Mouse (Mus musculus) ES-Bruce4 (cell line): ENCODE data around the gene Immp2l. TPM values are rescaled to one million over a fixed set of nuclear protein-coding genes. Genes with fewer than 3 reads are reported as not detected.

Experiments
- H3K27ac ChIP-seq: 2 replicates; pipeline ENCODE4 v1.5.1; 2012; ENCODE audit warnings: low read length, inconsistent platforms; ENCODE audit not compliant: insufficient read depth
- H3K27me3 ChIP-seq: 2 replicates; pipeline ENCODE4 v1.6.1; 2012; ENCODE audit warnings: mild to moderate bottlenecking, low read length, inconsistent platforms; ENCODE audit not compliant: control insufficient read depth, poor library complexity, insufficient read depth, severe bottlenecking
- H3K36me3 ChIP-seq: 2 replicates; pipeline ENCODE4 v1.6.1; 2012; ENCODE audit warnings: inconsistent platforms, mild to moderate bottlenecking, low read length, moderate library complexity; ENCODE audit not compliant: control insufficient read depth, poor library complexity, insufficient read depth, severe bottlenecking
- H3K4me1 ChIP-seq: one replicate; pipeline ENCODE4 v1.8.1; 2011; ENCODE audit warnings: low read length; ENCODE audit not compliant: control insufficient read depth, insufficient read depth
- H3K4me3 ChIP-seq: 2 replicates; pipeline ENCODE4 v1.5.1; 2011; ENCODE audit warnings: low read depth, mild to moderate bottlenecking, low read length
- H3K9ac ChIP-seq: 2 replicates; pipeline ENCODE4 v1.6.1; 2012; ENCODE audit warnings: low read depth, mild to moderate bottlenecking, inconsistent platforms; ENCODE audit not compliant: poor library complexity, severe bottlenecking
- H3K9me3 ChIP-seq: replicated peaks from 2 replicates; pipeline ENCODE4 v1.6.1; 2012; ENCODE audit warnings: mild to moderate bottlenecking, low read length, inconsistent platforms; ENCODE audit not compliant: control insufficient read depth, poor library complexity, insufficient read depth, severe bottlenecking
- CTCF ChIP-seq: IDR thresholded peaks from one replicate; pipeline ENCODE4 v1.8.1; 2011; ENCODE audit warnings: low read depth, low read length
- EP300 ChIP-seq: IDR thresholded peaks from 2 replicates; pipeline ENCODE4 v1.6.1; 2011; ENCODE audit warnings: low read depth, low read length; ENCODE audit not compliant: insufficient read depth
- POLR2A ChIP-seq: IDR thresholded peaks from one replicate; pipeline ENCODE4 v1.8.1; 2011; ENCODE audit warnings: low read length; ENCODE audit not compliant: insufficient read depth
- polyA plus RNA-seq: library from polyadenylated mRNA; stranded (reverse); fragments of >200 nt; gene quantifications from 2 replicates; pipeline ENCODE4 v1.2.4, GENCODE M21; 2011; ENCODE audit warnings: low read depth; ENCODE audit not compliant: missing spikeins, insufficient read depth, insufficient read length

The Immp2l gene
- polyA plus RNA-seq, 1 experiment: 15.5 TPM

DNA sequence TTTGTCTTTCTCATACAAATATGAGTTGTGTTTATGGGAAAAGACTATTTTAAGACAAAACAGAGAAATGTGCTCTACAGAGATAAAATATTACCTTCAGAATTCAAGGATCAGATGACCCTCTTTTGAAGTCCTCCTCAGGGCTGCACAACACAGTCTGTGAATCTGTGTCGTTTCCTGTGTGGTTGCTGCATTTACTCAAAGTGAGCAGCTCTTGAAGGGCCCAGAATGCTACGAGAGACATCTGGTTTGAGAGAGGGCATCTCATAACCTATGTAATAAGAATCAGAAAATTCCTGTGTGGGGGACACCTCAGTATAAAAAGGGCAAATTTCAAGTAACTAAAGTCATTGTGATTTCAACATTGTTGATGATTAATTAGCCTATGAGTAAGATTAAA is 217.3 kb downstream of the Immp2l start:
- Histone ChIP-seq H3K4me3 (no peak overlapping the region), H3K9me3 (no peaks in the 10 kb centered on the region), H3K27me3 (no peaks in the 10 kb centered on the region), H3K36me3 (no peaks in the 10 kb centered on the region), H3K9ac (no peak overlapping the region), H3K4me1 (no peaks in the 10 kb centered on the region), H3K27ac (no peak overlapping the region)
- TF ChIP-seq EP300 (no peak), POLR2A (no peak), CTCF (no peak)

DNA sequence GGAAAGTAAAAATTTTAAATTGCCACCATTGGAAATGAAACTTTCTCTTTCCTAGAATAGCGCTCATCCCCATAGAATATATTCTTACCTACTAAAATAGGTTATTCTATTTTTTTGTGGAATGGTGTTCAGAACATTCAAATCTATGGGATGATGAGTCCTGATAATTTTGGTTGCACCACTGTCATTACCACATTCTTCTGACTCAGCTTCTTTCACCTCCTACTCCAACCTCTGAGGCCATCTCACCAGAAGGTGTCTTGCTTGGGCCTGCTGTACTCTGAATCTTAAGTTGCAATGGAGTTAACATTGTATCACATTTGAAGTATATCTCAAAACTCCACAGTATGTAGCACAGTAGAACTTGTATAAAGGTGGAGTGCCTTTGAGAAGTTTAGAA is 224.4 kb downstream of the Immp2l start:
- Histone ChIP-seq H3K9ac (no peak overlapping the region), H3K4me1 (no peaks in the 10 kb centered on the region)

DNA sequence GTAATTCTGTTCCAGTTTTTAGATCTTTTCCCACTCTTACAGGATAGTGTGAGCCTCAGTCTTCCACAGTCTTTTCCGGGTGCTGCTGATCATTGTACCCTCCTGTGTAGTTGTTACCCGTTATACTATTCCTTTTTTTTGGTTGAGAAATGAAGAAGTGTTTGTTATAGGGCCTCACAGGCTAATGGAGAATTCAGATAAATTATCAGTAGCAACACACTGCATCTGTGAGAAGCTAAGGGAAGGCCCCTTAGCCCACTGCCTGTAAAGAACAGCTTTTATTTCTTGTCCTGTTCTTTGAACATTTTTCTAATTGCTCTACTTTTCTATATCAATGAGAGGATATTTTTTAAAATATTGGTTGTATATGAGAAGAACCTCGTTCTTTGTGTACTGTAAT is 226.2 kb downstream of the Immp2l start:
- no peaks in the 10 kb centered on the region for H3K36me3 ChIP-seq
- H3K27me3 ChIP-seq: no peaks in the 10 kb centered on the region
- no peaks in the 10 kb centered on the region for H3K4me1 ChIP-seq
- TF ChIP-seq CTCF (no peak), EP300 (no peak), POLR2A (no peak)
- H3K9ac ChIP-seq: no peak overlapping the region
- no peaks in the 10 kb centered on the region for H3K9me3 ChIP-seq
- no peak overlapping the region for H3K4me3 ChIP-seq
- no peak overlapping the region for H3K27ac ChIP-seq

More for the DNA sequence above, 224.4 kb downstream of the Immp2l start:
- TF ChIP-seq EP300: no peak
- no peak for TF ChIP-seq CTCF
- no peak for TF ChIP-seq POLR2A
- Histone ChIP-seq H3K27ac (no peak overlapping the region), H3K27me3 (no peaks in the 10 kb centered on the region), H3K9me3 (no peaks in the 10 kb centered on the region), H3K36me3 (no peaks in the 10 kb centered on the region), H3K4me3 (no peak overlapping the region)

DNA sequence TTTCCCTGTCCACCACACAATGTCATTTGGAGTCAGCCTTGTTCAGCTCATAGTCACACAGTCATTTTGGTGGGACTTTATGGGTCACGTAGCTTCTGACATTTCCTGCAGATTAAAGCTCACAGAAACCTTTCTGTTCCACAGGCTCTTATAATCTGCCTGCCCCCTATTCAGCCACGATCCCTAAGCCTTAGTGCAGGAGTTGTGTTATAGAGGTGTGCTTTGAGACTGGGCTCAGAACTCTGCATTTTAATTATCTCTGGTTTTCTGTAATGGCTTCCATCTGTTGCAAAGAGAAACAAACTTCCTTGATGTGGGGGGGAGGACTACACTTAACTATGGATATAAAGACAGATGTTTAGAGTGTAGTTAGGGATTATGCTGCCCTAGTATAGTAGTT is 234.0 kb downstream of the Immp2l start:
- no peak overlapping the region for H3K27ac ChIP-seq
- no peaks in the 10 kb centered on the region for H3K9me3 ChIP-seq
- no peak overlapping the region for H3K9ac ChIP-seq
- TF ChIP-seq CTCF (no peak), EP300 (no peak), POLR2A (no peak)
- no peaks in the 10 kb centered on the region for H3K36me3 ChIP-seq
- H3K4me3 ChIP-seq: no peak overlapping the region
- no peaks in the 10 kb centered on the region for H3K4me1 ChIP-seq
- no peaks in the 10 kb centered on the region for H3K27me3 ChIP-seq

DNA sequence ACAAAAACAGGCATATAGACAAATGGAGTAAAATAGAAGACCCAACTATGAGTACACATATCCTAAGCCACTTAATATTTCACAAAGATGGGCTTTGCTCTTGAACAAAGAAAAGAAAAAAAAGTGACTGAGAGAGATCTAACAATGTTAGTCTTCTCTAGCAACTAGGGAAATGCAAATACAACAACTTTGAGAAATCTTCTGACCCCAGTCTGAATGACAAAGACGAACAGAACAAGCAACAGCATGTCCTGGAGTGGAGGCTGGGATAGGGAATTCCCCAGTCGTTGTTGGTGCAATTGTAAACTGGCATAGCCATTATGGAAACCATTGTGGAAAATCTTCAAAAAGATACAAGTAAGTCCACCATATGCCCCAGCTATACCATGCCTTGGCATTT is 235.7 kb downstream of the Immp2l start:
- no peaks in the 10 kb centered on the region; the same call in 1 of the 2 replicates for H3K9me3 ChIP-seq
- no peak for TF ChIP-seq POLR2A
- no peak for TF ChIP-seq EP300
- no peak for TF ChIP-seq CTCF
- H3K4me3 ChIP-seq: no peak overlapping the region
- H3K27me3 ChIP-seq: no peaks in the 10 kb centered on the region
- H3K4me1 ChIP-seq: no peaks in the 10 kb centered on the region
- H3K9ac ChIP-seq: no peak overlapping the region
- H3K36me3 ChIP-seq: no peaks in the 10 kb centered on the region
- no peak overlapping the region for H3K27ac ChIP-seq

DNA sequence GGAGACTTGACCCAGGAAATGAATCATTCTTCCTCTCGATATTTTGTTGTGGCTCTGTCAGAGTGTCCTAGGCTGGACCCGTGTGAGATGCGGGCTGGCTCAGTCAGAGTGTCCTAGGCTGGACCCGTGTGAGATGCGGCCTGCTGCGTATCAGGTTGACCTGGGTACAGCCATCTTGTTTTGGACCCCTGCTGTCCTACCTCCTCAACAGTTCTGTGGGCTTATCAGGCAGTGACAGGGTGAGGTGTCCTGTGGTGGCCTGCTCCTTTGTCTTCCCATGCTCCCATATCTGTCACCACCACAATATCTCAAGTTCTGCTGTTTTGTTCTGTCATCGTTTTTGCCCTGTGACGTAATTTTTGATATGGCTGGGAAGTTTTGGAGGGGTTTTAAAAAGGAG is 250.2 kb downstream of the Immp2l start:
- H3K36me3 ChIP-seq: no peaks in the 10 kb centered on the region
- no peak overlapping the region for H3K27ac ChIP-seq
- TF ChIP-seq CTCF (no peak), EP300 (no peak), POLR2A (no peak)
- H3K4me3 ChIP-seq: no peak overlapping the region
- peaks cover 8% of the 10 kb centered on the region for H3K9me3 ChIP-seq
- H3K27me3 ChIP-seq: no peaks in the 10 kb centered on the region
- H3K4me1 ChIP-seq: no peaks in the 10 kb centered on the region
- no peak overlapping the region for H3K9ac ChIP-seq
